Mouse (Mus musculus) ES-Bruce4 (cell line): ENCODE results near the gene Opa1. TPM values are rescaled to one million over a fixed set of nuclear protein-coding genes. Genes with fewer than 3 reads are reported as not detected.

Source experiments
- H3K27ac ChIP-seq: 2 replicates; pipeline ENCODE4 v1.5.1; 2012; ENCODE audit warnings: low read length, inconsistent platforms; ENCODE audit not compliant: insufficient read depth
- H3K27me3 ChIP-seq: 2 replicates; pipeline ENCODE4 v1.6.1; 2012; ENCODE audit warnings: mild to moderate bottlenecking, low read length, inconsistent platforms; ENCODE audit not compliant: control insufficient read depth, poor library complexity, insufficient read depth, severe bottlenecking
- H3K36me3 ChIP-seq: 2 replicates; pipeline ENCODE4 v1.6.1; 2012; ENCODE audit warnings: inconsistent platforms, mild to moderate bottlenecking, low read length, moderate library complexity; ENCODE audit not compliant: control insufficient read depth, poor library complexity, insufficient read depth, severe bottlenecking
- H3K4me1 ChIP-seq: one replicate; pipeline ENCODE4 v1.8.1; 2011; ENCODE audit warnings: low read length; ENCODE audit not compliant: control insufficient read depth, insufficient read depth
- H3K4me3 ChIP-seq: 2 replicates; pipeline ENCODE4 v1.5.1; 2011; ENCODE audit warnings: low read depth, mild to moderate bottlenecking, low read length
- H3K9ac ChIP-seq: 2 replicates; pipeline ENCODE4 v1.6.1; 2012; ENCODE audit warnings: low read depth, mild to moderate bottlenecking, inconsistent platforms; ENCODE audit not compliant: poor library complexity, severe bottlenecking
- H3K9me3 ChIP-seq: replicated peaks from 2 replicates; pipeline ENCODE4 v1.6.1; 2012; ENCODE audit warnings: mild to moderate bottlenecking, low read length, inconsistent platforms; ENCODE audit not compliant: control insufficient read depth, poor library complexity, insufficient read depth, severe bottlenecking
- CTCF ChIP-seq: IDR thresholded peaks from one replicate; pipeline ENCODE4 v1.8.1; 2011; ENCODE audit warnings: low read depth, low read length
- EP300 ChIP-seq: IDR thresholded peaks from 2 replicates; pipeline ENCODE4 v1.6.1; 2011; ENCODE audit warnings: low read depth, low read length; ENCODE audit not compliant: insufficient read depth
- POLR2A ChIP-seq: IDR thresholded peaks from one replicate; pipeline ENCODE4 v1.8.1; 2011; ENCODE audit warnings: low read length; ENCODE audit not compliant: insufficient read depth
- polyA plus RNA-seq: library from polyadenylated mRNA; stranded (reverse); fragments of >200 nt; gene quantifications from 2 replicates; pipeline ENCODE4 v1.2.4, GENCODE M21; 2011; ENCODE audit warnings: low read depth; ENCODE audit not compliant: missing spikeins, insufficient read depth, insufficient read length

Opa1 gene
- polyA plus RNA-seq, 1 experiment: 60.7 TPM

- Histone ChIP-seq H3K9ac (no peak overlapping the region), H3K4me1 (no peaks in the 10 kb centered on the region), H3K27ac (no peak overlapping the region), H3K36me3 (peaks cover 27% of the 10 kb centered on the region), H3K27me3 (no peaks in the 10 kb centered on the region), H3K9me3 (no peaks in the 10 kb centered on the region), H3K4me3 (no peak overlapping the region)
- no peak for TF ChIP-seq POLR2A
- no peak for TF ChIP-seq CTCF
- TF ChIP-seq EP300: no peak
Measured at GRCm38 (mm10) chr16:29629053-29629452, 49.9 kb downstream of the Opa1 start.

GRCm38 (mm10) chr16:29635780-29636179 is 56.6 kb downstream of the Opa1 start:
- Histone ChIP-seq H3K27me3 (no peaks in the 10 kb centered on the region), H3K9ac (no peak overlapping the region), H3K4me1 (no peaks in the 10 kb centered on the region), H3K4me3 (no peak overlapping the region), H3K27ac (no peak overlapping the region), H3K36me3 (peaks cover 4% of the 10 kb centered on the region; the same call in 1 of the 2 replicates), H3K9me3 (no peaks in the 10 kb centered on the region)
- TF ChIP-seq CTCF: no peak

GRCm38 (mm10) chr16:29642376-29642775 is 63.2 kb downstream of the Opa1 start:
- H3K9ac ChIP-seq: no peak overlapping the region
- no peaks in the 10 kb centered on the region for H3K27me3 ChIP-seq
- no peaks in the 10 kb centered on the region for H3K4me1 ChIP-seq
- H3K4me3 ChIP-seq: no peak overlapping the region
- H3K27ac ChIP-seq: no peak overlapping the region
- no peaks in the 10 kb centered on the region for H3K36me3 ChIP-seq
- TF ChIP-seq CTCF (no peak), EP300 (no peak), POLR2A (no peak)
- H3K9me3 ChIP-seq: no peaks in the 10 kb centered on the region

GRCm38 (mm10) chr16:29644871-29645270 is 65.7 kb downstream of the Opa1 start:
- TF ChIP-seq POLR2A (no peak), CTCF (no peak), EP300 (no peak)
- H3K36me3 ChIP-seq: 0 out of 2 replicates have a peak, but pooled peaks cover 2% of the 10 kb centered on the region

GRCm38 (mm10) chr16:29646202-29646601 is 67.1 kb downstream of the Opa1 start:
- Histone ChIP-seq H3K36me3 (0 out of 2 replicates have a peak, but pooled peaks cover 2% of the 10 kb centered on the region), H3K9ac (no peak overlapping the region), H3K9me3 (no peaks in the 10 kb centered on the region), H3K4me1 (no peaks in the 10 kb centered on the region), H3K27ac (no peak overlapping the region), H3K27me3 (no peaks in the 10 kb centered on the region), H3K4me3 (no peak overlapping the region)
- TF ChIP-seq CTCF: no peak
- TF ChIP-seq EP300: no peak
- TF ChIP-seq POLR2A: no peak

More at GRCm38 (mm10) chr16:29644871-29645270, 65.7 kb downstream of the Opa1 start:
- Histone ChIP-seq H3K9ac (no peak overlapping the region), H3K9me3 (no peaks in the 10 kb centered on the region), H3K4me3 (no peak overlapping the region), H3K4me1 (no peaks in the 10 kb centered on the region), H3K27ac (no peak overlapping the region), H3K27me3 (no peaks in the 10 kb centered on the region)

GRCm38 (mm10) chr16:29656187-29656825 is 77.2 kb downstream of the Opa1 start:
- Histone ChIP-seq H3K9me3 (no peaks in the 10 kb centered on the region), H3K36me3 (0 out of 2 replicates have a peak, but pooled peaks cover under 1% of the 10 kb centered on the region), H3K27me3 (no peaks in the 10 kb centered on the region), H3K4me1 (peaks cover 10% of the 10 kb centered on the region), H3K9ac (no peak overlapping the region), H3K4me3 (no peak overlapping the region), H3K27ac (peak overlapping the region; percentile 74)
- TF ChIP-seq CTCF (no peak), POLR2A (no peak), EP300 (no peak)
